Mouse (Mus musculus) left cerebral cortex, adult 8-10 months (tissue): ENCODE results near the gene Jak2. TPM values are rescaled to one million over a fixed set of nuclear protein-coding genes. Genes with fewer than 3 reads are reported as not detected.

Experiments used
- DNase-seq, 2 experiments: peaks; one replicate each; pipeline ENCODE4 v3.0.0; 2022; ENCODE audit warnings: low spot score in 2 of 2
- total RNA-seq, 4 experiments: library from RNA; stranded (reverse); gene quantifications; 2 replicates each; pipeline ENCODE4 v1.2.4; 2022

Jak2 gene
- 10 to 100 TPM; 34.2 to 39.8 (median 35.1) TPM for total RNA-seq

DNA sequence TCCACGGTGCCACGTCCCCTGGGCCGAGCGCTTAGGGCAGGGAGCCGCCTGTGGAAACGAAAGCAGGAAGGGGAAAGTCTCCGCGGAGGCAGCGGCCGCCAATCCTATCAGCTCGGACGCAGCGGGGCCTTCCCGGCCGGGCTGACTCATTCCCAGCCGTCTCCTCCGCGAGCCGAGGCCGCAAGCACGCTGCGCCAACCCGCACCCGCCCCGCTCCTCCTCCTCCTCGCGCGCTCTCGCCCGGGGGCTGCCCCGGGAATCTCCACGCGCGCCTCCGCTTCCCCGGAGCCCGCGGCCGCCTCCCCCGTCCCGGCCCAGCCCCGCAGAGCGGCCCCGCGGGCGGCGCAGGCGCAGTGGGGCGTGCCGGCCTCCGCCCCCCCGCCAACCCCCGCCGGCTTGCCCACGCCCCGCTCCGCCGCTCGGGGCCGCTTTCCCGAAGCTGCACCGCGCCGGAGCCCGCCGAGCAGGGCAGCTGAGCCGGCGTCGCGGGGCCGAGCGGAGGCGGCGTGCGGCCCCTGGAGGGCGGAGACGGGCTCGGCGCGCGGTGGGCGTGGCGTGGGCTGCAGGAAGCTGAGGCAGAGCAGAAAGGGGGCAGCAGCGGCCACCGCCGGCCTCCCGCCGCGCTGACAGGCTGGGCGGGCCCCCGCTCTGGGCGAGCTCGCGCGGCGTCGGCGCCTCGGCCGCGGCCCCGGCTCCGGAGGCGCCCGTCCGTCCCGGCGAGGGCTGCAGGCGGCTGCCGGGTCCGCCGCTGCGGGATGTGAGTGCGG lies at the start of gene Jak2:
Jak2 (plus strand) TSS at position 638 of the 767 bp plus-strand sequence.
- peak; percentile 71 to 86 for DNase-seq

DNA sequence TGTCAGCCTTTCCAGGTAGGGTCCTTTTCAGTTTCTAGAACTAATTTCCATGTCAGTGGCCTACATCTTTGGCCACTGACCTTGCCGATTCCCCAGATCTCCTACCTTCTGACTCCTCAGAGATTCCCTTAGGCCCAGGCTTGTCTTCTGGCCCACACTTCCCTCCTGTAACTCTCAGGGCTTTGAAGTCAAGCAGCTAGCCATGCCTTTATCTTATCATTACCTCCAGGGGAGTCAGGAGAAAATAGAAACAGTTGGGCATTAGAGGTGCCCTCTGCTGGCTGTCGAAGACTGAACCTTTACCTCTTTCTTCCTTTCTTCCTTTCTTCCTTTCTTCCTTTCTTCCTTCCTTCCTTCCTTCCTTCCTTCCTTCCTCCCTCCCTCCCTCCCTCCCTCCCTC lies 48.3 kb upstream of the Jak2 start:
- no peak for DNase-seq

DNA sequence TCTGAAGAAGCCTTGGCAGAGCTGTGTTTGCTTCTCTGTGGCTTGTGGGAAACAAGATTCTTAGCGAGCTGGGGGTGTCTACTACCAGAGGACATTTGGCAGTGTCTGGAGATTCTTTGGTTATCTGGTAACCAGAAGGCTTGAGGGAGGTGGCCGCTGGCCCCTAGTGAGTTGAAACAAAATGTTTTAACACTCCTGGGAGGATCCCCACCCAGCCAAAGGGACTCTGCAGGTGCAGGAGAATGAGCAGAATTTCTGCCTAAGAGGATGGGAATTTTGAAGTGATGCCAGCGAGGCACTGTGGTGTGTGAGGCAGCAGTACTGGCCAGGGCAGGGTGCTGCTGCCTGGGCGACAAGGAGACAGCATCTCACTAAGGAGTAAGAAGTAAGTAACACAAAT lies 47.0 kb upstream of the Jak2 start:
- no peak for DNase-seq

DNA sequence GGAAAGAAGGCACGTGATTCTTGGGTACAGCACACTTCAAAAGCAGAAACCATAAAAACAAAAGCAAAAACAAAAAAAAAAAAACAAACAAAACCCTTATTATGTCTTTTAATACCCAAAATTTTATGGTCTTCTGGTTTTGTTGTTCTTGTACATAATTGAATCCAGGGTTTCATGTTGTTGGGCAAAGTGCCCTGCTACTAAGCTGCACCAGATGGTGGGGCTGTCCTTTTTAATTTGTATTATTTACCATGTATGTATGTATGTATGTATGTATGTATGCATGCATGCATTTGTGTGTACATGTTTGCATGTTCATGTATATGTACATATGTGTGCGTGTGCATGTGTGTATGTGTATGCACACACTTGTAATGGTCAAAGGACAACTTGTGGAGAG lies 46.4 kb upstream of the Jak2 start:
- DNase-seq: no peak

DNA sequence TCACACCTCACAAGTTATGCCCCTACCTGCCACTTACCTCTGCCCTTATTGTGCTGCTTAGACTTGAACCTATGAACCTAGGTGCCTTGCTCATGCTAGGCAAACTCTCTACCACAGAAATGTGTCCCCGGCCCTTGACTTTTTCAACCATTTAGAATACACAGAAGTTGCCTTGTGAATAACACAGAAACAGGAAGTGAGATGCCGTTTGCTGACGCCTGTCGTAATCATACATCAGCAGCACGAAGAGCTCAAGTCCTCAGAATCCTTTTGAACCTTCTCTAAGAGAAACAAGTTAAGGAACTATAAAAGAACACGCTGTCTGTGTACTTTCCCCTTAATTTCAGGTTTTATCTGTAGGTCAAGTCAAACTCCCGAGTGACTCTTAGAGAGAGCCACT lies 41.7 kb upstream of the Jak2 start:
- DNase-seq: no peak

DNA sequence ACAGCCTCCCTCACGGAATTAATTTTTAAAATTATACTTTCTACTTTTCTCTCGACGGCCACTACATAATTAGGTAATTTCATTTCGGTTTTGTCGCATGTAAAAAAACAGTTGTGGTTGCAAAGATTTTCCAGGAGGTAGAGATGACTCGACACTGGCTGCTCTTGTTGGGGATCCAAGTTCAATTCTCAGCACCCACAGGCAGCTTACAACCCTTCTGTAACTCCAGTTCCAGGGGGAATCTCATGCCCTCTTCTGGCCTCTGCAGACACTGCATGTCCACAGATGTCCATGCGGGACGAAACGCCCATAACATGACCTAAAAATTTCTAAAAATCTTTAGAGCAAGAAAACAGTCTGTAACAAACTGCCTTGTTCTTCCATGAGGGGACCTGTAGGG lies 41.3 kb upstream of the Jak2 start:
- no peak for DNase-seq

DNA sequence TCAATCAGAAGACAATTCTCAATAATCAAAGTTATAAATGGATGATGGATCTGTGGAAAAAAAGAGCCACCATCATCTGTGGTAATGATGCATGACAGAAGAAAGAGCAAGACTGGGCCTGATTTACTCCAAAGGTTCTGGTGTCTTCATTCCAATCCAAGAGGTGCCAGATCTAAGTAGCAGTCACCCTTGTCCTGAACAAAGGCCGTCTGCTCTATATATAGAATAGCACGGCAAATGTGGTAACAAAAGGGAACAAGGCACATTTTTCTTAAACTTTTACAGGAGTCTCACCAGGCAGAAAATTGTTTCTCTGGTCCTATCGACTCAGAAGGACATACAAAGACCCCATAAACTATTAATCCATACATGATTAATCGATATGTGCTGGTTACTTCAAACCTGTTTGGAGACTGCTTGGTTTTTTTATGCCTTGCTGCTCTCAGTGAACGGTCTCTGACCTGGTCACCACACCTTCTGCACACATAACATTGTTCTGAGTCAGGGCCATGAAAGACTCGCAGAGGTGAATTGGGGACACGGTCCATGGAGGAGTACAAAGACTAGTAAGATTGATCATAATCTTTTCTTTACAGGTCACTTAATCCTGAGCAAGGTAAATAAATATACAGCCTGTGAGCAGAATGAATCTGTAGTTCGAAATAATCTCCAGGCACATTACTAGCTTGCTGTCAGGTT lies 35.7 kb upstream of the Jak2 start:
- no peak for DNase-seq

DNA sequence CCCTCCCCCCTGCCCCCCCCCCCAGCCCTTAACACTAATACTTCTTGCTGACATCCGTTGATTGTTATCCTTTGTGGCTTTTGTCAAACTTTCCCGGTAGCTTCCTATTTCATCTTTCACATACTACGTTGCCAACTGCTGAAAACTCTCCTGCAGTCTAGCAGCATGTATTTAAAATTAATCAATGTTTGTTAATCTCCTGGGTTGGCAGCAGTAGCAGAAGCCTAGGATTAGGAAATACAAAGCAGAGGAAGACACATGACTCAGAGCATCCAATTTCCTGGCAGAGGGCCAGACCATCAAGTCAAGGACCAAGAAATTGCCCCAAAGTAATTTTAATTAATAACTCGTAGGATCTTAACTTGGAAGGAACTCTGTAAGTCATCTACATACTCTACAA lies 29.8 kb upstream of the Jak2 start:
- DNase-seq: no peak

DNA sequence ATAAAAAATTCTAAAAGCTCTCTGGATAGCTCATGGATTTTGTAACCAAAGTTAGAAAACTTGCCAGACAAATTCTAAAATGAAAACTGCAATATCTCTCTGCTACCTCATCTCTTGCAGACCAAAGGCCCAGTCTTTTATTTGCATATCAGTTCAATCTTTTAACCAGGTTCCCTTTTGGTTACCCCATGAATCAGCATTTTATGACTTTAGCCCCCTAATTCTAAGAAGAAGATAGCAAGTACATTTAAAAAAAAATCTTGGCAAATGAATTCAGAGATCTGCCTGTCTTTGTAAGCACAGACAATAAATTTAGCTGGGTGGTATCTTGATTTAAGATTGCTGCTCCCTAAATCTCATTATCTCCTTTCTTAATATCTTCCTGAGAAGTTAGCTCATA lies 26.7 kb upstream of the Jak2 start:
- DNase-seq: no peak

DNA sequence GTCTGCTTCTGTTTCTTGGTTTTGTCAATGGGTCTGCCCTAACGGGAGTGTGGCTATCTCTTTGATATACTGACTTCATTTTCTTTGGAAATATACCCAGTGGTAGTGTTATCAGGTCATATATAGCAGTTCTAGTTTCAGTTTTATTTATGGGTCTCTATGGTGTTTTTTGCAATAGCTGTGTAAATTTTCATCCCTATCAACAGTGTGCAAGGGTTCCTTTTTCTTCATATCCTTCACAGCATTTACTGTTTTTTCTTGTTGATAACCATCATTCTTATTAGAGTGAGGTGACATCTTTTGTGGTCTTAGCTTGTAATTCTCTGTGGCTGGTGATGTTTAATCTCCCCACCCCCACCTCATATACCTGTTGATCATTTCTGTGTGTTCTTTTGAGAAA lies 24.6 kb upstream of the Jak2 start:
- DNase-seq: no peak

DNA sequence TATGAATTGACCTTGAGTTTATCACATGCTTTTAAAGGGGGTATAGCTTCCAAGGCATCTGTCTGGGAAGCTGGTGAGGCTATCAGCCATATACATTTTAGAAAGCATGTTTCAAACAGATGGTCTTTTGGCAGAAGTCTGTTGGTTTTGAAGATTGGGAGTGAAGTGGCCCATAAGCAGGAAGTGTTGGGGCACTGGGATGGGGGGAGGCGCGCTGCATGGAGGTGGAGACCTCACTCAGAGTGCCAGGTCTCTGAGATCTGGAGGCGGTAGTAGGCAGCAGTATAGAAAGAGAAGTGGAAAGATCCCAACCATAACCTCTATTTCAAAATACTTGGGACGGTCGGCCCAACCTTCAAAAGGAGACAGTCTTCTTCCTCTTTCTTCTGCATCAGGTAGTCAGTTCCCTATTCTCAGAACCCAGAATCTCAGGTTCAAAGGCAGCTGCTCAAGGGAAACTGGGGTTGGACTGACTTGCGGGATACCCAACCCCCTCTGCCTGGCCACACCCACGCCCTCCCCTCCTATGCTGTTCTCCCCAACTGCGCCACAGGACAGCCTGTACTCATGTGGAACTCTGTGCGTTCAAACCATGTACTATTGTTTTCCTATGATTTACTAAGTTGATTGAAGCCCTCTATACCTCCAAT lies 23.6 kb upstream of the Jak2 start:
- DNase-seq: no peak

DNA sequence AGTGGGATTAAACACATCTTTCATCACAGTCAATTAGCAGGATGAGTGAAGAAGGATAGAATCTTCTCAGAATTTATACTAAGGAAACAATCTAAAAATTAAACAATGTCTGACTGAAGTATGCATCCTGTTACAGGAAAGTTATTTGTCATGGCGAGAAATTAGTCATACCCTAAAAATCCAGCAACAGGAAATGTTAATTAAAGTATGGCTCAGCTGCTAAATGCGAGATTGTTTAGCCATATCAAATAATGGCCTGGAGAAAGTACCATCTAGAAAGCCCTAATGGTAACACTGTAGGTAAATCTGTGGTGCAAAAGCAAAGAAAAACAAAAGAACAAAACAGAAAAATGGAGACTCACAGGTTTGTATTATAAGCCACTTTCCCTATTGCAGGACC lies 22.6 kb upstream of the Jak2 start:
- no peak for DNase-seq

DNA sequence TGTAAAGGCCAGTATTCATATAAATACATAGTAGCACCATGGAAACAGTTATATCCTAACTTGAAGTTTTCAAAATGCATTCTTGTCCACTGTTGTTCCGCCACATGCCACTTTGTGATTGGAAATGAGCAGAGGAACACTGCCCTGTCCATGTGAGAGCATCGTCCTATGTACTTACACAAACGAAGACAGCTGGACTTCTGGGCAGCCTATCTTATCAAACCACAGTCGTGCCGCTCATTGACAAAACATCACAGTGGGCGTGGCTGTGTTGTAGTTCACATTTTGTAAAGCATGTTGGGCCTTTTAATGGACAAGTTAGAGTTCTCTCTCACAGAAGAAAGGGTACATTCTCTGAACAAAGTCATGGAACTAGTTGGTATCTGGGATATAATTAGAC lies 18.9 kb upstream of the Jak2 start:
- DNase-seq: no peak

DNA sequence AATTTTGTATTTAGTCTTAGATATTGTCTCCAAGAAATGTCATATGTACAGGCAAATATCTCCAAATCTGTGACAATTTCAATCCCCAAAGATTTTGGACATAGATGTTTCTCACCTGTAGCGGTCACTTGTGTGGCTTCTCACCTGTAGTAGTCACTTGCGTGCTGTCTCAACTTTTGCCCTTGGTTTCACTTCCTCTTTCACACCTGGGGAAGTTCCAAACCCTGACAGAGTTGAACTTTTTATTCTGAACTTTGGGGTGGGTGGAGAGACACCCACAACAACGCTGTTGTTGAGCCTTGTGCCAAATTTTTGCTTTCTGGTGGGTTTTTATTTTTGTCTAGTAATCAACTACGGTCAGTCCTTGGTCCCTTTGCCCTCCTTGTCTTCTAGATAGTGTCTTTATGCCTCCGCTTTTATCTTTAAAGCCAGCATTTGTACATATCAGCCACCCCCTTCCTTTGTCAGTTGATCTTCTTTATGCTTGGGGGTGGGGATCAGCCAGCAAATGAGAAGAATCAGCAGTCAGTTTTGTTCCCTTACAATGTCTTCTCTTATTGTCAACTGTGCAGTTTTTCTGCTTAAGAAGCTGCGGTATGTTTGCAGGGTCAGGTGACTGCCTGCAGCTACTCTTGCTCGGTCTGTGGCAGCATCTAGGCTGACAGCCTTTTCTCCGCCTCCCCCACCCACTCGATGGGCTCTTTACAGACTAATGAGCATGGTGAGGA lies 14.8 kb upstream of the Jak2 start:
- no peak for DNase-seq

DNA sequence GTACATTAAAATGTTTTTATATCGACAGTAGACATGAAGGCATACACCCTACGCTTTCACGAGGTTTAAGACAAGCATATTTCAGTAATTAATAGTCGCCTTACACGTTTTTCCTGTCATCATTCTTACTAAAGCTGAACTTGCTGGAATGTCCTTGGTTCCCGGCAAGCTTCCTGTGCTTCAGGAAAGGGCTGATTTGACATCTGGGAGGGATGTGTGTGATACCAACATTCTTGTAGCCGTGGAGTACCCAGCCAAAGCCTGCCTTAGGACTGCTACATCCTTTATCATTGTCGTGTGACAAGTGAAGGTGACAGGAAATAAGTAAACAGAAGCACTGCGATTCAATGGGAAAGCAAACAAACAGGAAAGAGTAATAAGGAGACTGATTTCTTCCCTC lies 13.5 kb upstream of the Jak2 start:
- no peak for DNase-seq

DNA sequence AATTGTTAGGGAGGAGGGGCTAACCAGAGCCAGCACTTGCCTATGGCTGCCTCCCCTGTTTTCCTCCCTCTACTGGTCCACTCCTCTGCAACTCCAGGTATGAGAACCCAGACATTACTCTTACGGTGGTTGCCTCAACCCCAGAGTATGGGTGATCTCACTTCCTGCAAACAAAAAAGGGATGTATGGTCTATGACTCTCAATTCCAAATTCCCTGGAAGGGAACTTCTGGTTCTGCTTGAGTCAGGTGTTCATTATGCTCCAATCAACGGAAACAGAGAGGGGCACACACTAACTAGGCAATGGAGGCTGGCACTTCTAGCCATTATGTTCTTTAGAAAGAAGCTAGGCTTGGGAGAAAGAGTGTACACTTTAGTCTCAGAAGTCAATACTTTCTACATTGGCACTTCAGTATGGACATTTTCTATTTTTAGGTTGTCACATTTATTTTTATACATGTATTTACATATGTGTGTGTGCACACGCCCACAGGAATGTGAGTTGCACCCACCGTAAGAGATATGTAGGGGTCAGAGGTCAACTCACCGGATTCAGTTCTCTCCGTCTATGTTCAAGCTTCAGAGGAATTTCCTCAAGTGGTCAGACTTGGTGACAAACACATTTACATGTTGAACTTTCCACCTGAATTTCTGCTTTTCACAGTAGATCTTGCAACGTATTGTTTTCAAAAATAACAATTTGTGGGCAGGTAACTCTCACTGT lies 12.0 kb upstream of the Jak2 start:
- no peak for DNase-seq

DNA sequence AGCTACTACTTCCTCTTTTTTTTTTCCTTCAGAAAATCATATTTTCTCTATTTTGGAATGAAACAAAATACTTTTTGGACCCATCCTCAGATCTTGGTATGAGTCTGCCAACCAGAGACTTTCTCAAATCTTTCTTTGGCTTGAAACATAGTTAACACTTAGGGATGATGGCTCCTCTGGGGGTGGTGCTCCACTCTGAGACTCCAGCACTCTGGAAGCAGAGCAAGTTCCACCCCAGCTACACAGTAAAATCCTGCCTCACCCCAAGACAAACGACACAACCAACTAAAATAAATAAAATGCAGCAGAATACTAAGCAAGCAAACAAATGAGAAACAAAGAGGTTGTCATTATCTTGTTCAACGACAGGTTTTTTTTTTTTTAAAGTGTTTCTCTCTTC lies 11.0 kb upstream of the Jak2 start:
- DNase-seq: no peak

DNA sequence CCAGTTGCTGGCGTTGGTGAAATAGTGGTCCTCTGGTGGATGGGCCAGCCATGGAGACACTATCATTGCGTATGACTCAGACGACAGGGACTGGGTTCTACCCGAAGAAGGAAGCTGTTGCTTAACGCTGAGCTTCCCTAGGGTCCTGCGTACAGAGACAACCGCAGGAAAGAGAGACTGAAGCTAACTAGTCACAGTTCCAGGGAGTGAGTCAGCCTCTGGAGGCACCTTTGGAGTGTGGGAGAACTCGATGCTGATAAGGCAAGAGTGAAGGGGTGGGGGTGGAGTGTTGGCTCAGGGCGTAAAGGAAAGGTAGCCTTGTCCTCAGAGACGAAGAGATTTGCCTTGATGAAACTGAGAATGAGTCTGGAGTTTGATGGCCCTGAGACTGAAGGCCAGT lies 10.0 kb upstream of the Jak2 start:
- no peak for DNase-seq

DNA sequence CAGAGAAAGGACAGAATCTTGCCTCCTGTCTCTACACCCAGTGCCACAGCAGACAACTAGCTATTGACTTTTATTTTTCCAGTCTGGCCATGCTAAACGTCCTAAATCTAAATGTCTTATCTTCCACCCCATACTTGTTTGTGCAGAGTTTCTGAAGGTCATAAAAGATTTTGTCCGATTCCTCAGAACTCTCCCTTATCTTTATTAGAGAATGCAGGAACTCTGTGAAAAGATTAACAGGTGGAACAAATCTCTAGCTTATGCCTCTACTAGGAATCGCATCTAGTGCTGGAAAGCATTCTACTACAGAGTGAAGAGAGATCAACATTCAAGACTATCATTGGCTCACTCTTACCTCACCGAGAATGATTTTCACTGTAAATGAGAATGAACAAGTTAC lies 1.7 kb upstream of the Jak2 start:
- no peak for DNase-seq

DNA sequence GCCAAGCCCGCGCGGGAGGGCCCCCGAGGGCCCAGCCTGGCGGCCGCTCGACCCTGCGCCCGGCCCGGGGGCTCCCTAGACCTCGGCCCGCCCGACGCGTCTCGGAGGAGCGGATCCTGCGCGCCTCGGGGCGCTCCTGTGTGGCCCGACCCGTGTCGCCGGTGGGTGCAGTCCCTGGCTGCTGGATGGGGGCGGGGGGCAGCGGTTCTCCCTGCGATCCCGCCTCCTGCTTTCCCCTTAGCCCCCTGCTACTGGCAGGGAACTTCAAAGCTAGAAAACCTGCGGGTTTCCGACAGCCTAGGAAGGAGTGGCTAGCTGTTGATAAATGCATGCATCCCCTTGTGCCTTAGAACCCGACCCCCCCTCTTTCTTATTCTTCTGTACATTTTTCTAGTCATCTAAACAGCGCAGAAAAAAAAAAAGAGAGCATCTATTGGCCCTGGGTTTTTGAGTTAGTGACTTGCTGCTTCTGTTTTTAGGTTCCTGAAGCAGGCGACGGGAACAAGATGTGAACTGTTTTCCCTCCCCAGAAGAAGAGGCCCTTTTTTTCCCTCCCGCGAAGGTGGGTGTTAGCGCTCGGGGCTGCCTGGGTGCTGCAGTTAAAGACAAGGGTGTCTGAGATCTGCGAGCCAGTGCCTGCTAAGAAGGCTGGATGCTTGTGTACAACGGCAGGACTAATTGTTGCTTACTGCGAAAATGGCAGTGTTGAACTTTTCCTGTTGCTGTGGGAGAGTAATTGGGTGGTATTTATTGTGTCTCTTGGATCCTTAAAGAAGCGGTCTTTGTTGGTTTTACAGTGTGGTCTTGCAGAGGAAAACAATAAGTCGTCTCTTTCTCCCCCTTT lies 552 bp downstream of the Jak2 start:
- DNase-seq: peak in 1 of 2 experiments; percentile 50
